Mouse (Mus musculus) bone marrow, adult 2 months (tissue): ENCODE results near the gene Jpt2.

Experiments
- CTCF ChIP-seq: fragments of 200-500 bp; IDR thresholded peaks from 2 replicates; pipeline ENCODE4 v1.5.1; 2011; ENCODE audit warnings: low read length, control low read depth; ENCODE audit not compliant: control insufficient read depth, insufficient read depth
- POLR2A ChIP-seq: fragments of 200-500 bp; IDR thresholded peaks from 2 replicates; pipeline ENCODE4 v1.6.1; 2011; ENCODE audit warnings: low read depth, mild to moderate bottlenecking, control low read depth, low read length, borderline replicate concordance; ENCODE audit not compliant: control insufficient read depth

DNA sequence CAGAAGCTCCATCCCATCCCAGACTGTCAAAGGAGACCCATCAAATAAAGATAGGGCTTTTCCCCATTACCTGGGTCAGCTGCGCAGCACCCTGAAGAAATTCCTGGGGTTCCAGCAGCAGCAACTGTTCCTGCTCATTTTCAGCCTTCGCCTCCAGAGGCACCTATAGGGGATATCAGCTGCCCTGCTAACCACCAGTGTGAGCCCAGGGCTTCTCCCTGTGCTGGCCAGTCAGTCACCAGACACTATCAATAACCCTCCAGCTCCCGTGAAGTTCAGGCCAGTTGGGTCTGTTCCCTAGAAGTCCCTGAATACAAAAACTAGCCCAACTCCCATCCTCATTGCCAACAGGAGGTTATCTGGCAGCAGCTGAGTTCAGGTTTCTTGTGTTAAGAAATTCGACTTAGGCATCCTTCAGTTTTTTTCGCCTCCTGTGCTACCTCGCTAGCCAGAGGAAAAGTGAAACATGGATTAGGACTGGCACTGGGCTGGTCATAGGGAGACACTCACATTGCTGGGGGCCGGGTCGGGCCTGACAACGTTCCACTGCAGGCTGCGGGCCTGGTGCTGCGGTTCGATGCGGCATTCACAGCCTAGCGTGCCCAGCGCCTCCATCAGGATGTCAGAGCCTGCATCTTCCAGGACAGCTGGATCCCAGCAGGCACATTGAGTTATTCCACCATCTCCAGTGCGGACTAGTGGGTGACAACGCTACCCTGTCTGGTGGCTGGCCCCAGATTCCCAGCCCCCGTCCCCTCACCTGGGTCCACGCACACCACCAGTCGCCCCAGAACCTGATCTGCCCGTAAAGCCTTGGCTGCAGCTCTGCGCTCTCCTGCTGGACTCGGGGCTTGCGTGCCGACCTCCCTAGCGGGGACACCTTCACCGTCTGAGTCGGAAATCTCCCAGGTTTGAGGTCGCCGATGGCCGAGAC is 66.2 kb downstream of the Jpt2 start:
- TF ChIP-seq CTCF (no peak), POLR2A (no peak)
